Mouse (Mus musculus): ENCODE data around the gene Cd180.
"Not testable (repeated sequence)": the region's sequence is repeated elsewhere in the genome, so short reads cannot be mapped to it uniquely, and the experiment has no call there.

Cd180 gene

GRCm38 (mm10) chr13:102678482-102678881 lies 14.9 kb upstream of the Cd180 start:
- DNase-seq = peak; percentile 88

GRCm38 (mm10) chr13:102684890-102685289 lies 8.5 kb upstream of the Cd180 start:
- no peak for DNase-seq

- DNase-seq = no peak
Measured at GRCm38 (mm10) chr13:102688121-102688520, 5.2 kb upstream of the Cd180 start.

GRCm38 (mm10) chr13:102689201-102690090 lies 3.9 kb upstream of the Cd180 start:
- no peak for DNase-seq

- no peak for DNase-seq
Measured at GRCm38 (mm10) chr13:102690184-102690583, 3.2 kb upstream of the Cd180 start.

- DNase-seq = no peak
Measured at GRCm38 (mm10) chr13:102691408-102692150, 1.8 kb upstream of the Cd180 start.

GRCm38 (mm10) chr13:102694154-102694553 lies 796 bp downstream of the Cd180 start:
- no peak for DNase-seq

GRCm38 (mm10) chr13:102695121-102695905 lies 2.0 kb downstream of the Cd180 start:
- no peak for DNase-seq

GRCm38 (mm10) chr13:102698335-102698734 lies 5.0 kb downstream of the Cd180 start:
- no peak for DNase-seq

GRCm38 (mm10) chr13:102698751-102699323 lies 5.5 kb downstream of the Cd180 start:
- peak; percentile 78 for DNase-seq

- no peak for DNase-seq
Measured at GRCm38 (mm10) chr13:102700176-102700575, 6.8 kb downstream of the Cd180 start.

GRCm38 (mm10) chr13:102700744-102701143 lies 7.4 kb downstream of the Cd180 start:
- DNase-seq = no peak

GRCm38 (mm10) chr13:102716973-102717372 lies 23.6 kb downstream of the Cd180 start:
- no peak for DNase-seq

- no peak for DNase-seq
Measured at GRCm38 (mm10) chr13:102725416-102725815, 32.1 kb downstream of the Cd180 start.

- no peak for DNase-seq
Measured at GRCm38 (mm10) chr13:102725906-102726305, 32.5 kb downstream of the Cd180 start.

GRCm38 (mm10) chr13:102726876-102727275 lies 33.5 kb downstream of the Cd180 start:
- DNase-seq = no peak

- DNase-seq = no peak
Measured at GRCm38 (mm10) chr13:102728035-102728434, 34.7 kb downstream of the Cd180 start.

- not testable (repeated sequence) for DNase-seq
Measured at GRCm38 (mm10) chr13:102728951-102729350, 35.6 kb downstream of the Cd180 start.

GRCm38 (mm10) chr13:102733063-102733462 lies 39.7 kb downstream of the Cd180 start:
- no peak for DNase-seq

GRCm38 (mm10) chr13:102737811-102738210 lies 44.5 kb downstream of the Cd180 start:
- DNase-seq = no peak

GRCm38 (mm10) chr13:102739720-102740535 lies 46.6 kb downstream of the Cd180 start:
- DNase-seq = no peak
